Mouse (Mus musculus): ENCODE measurements around the gene Unkl. TPM values are rescaled to one million over a fixed set of nuclear protein-coding genes. Genes with fewer than 3 reads are reported as not detected.

Unkl gene
- total RNA-seq (2022) = 10 to 100 TPM; 18.4 to 36.4 (median 26.2) TPM

DNA sequence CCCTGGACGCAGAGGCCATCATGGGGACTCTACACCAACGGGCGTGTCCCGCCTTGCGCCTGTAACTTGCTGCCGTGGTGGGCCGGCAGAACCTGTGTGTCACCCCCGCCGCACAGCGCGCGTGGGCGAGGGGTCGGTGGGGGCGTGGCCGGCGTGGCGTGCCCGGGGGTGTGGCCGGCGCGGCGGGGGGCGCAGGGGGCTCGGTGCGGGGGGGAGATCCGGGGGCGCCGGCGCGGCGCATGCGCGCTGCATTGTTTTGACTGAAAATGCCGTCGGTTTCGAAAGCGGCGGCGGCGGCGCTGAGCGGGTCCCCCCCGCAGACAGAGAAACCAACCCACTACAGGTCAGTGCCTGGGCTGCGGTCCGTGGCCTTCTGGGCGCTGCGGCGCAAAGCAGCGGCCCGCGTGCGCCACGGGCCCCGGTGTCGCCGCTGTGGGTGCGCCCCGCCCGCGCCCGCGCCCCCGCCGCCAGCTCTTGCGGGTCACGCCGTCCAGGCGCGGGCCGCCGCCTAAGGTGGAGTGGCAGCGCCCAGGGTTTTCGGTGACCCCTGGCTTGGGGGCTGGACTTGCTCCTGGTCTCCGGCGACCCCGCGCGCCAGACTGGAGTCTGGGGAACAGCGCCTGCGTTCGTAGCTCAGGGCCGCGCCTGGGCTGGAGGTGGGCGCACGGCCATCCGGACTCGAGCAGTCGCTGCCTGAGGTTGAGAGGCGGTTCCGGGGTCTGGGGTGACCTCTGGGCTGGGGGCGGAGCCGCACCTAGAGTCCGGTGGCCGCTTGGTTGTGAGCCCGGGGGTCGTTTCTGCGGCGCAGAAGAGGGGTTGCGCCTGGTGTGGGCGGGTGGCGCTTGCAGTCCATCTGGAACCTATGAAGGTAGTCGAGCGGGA lies at the start of gene Unkl:
TSS of gene Unkl (plus strand) at position 248 of the 882 bp plus-strand sequence.
- peak; percentile 63 for DNase-seq

DNA sequence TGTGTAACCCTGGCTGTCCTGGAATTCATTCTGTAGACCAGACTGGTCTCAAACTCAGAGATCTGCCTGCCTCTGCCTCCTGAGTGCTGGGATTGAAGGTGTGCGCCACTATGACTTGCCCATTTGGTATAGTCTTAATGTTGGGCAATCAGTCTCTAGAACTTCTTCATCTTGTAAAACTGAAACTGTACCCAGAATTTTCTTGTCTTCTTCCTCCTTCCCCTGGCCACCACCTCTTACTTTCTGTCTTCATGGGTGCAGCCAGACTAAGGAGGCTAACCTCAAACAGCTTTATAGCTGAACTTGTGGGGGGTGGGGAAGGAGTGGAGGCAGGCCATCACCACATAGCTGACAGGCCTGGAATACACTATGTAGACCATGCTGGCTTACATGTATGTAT lies 49.4 kb upstream of the Unkl start:
- DNase-seq = no peak

DNA sequence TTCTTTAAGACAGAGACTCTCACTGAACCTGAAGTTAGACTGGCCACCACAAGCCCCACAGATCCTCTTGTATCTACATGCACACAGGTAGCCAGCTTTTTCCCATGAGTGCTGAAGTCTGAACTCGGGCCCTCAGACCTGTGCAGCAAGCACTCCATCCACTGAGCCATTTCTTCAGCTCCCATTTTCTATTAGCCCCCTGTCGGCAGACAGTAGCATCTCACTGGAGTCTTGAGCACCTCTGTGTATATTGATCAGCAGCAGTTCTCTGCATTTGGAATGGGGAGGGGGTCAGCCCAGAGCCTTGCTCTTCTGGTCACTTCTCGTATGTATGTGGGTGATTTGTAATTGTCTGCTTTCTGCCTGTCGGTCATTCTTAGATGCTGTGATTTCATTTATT lies 48.2 kb upstream of the Unkl start:
- DNase-seq = no peak

DNA sequence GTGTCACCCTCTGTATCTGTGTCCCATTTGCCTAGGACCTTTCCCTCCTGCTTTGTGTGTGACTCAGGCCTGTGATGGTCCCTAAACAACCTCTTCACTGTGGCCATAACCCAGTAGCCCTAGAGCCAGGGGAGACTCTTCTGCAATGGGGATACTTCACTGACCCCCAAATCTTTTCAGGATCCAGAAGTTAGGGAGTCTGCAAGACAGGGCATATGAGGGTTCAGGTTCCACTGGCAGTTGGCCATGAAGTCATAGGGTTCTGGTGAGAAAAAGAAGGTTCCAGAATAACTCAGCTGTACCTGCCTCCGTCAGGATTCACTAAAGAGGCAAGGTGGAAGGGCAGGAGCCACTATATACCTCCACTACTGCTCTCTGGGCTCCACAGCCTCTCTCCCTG lies 26.0 kb upstream of the Unkl start, which contains the start of gene Ccdc154:
TSS of gene Ccdc154 (plus strand) at position 301 of the 400 bp plus-strand sequence.
- no peak for DNase-seq

DNA sequence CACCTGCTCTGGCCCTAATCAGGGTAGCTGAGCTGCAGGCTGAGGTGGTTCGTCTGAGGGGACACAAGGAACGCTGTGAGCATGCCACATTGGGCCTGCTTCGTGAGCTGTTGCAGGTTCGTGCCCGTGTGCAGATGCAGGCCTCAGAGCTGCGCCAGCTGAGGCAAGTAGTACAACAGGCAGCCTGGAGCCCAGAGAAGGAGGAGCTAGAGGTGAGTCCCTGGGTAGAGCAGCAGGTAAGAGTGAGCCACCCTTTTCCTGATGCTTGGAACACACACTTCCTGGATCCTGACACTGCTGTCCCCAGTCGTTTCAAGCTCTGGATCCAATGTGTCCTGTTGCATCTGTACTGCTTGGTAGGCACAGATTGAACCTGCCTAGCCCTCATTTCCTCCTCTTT lies 24.8 kb upstream of the Unkl start:
- DNase-seq = no peak

DNA sequence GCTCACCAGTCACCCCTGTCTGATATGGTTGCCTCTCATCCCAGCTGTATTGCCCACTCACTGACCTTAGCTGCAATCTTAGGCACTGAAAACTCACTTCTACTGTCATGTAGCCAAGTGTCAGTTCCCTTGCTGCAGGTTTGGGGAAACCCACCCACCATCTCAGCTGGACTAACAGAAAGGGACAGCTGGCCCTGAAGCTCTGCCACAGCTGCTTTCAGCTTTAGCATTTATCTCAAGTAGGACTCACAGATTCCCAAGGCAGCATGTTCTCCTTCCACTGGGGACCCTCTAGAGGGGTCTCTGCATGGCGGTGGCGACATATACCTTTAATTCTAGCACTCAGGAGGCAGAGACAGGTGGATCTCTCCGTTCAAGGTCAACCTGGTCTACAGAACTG lies 23.4 kb upstream of the Unkl start:
- DNase-seq = no peak

DNA sequence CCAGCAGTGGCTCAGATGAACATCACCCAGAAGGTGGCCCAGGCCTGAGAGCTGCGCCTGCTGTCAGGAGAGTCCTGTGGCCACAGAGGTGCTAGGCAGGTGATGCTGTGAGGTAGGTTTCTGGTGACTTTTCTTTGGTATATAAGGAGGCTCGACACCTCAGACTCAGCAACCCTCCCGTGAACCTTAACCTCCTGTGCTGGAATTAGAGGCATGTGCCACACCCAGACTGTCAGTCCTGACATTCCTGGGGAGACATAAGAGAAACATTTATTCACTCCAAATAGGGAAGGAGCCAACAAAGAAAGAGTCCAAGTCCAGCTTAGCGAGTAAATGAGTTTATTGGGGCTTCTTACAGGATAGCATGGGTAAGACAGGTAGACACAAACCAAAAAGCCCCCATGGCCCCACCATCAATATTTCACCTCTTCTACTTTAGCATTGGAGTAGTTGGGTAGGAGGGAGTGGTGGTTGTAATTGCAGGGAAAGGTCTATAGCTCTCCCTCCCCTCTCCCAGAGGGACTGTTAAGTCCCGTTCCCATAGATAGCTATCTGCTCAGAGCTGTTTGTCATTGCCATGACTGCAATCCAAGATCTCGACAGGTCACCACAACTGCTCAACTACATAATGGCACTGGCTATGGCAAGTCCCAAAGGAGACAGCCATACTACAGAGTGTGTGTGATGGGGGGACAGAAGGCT lies 22.1 kb upstream of the Unkl start:
- DNase-seq = no peak

DNA sequence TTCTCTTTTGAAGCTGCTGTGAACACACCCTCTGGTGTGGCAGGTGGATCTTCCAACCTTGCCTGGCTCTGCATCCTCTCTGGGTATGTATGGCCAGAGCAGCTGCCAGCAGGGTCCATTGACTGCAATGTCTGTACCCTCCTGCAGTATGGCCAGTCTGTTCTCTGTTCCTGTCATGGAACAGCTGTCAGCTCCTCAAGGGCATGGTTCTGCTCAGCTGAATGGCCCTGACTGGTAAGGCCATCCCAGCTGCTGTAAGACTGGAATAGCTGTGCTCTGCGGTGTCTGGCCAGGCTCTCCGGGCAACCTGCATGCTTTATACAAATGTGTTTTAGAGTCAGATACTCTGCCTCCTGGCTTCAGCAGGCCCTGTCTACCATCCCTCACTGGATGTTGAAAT lies 18.5 kb upstream of the Unkl start:
- no peak for DNase-seq

DNA sequence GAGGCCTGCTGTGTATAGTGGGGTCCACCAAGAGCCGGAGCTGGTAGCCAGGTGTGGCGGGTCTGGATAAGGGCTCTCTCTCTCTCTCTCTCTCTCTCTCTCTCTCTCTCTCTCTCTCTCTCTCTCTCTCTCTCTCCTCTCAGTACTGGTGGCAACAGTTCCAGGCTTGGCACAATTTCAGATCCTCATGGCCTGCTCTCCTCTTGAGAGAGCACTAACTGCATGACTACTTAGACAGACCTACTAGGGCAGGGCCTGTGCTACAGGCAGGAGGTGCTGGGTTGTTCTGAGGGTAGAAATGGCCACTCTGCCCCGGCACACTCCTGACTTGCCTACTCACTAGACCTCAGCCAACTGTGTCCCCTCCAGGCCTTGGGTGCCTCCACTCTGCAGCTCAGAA lies 15.6 kb upstream of the Unkl start:
- no peak for DNase-seq

DNA sequence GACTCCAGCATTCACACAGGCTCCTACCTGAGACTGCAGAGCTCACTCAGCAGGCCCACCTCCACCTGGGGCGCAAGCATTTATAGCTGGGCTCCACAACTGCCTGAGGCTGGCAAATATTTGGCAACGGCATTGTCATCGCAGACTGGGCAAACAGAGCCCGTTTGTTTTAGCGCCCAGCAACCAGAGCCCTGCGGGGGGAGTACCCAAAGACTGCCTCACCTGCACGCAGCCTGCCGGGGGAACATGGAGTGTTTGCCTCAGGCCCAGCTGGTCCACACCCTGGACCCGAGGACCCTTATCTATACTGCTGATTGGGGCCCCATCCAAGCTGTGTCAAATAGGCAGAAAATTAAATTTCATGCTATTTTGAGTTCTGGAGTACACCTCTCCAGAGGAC lies 12.8 kb upstream of the Unkl start, which contains the start of gene Gm38655:
TSS of gene Gm38655 (minus strand) at position 61 of the 400 bp plus-strand sequence.
- DNase-seq = no peak

DNA sequence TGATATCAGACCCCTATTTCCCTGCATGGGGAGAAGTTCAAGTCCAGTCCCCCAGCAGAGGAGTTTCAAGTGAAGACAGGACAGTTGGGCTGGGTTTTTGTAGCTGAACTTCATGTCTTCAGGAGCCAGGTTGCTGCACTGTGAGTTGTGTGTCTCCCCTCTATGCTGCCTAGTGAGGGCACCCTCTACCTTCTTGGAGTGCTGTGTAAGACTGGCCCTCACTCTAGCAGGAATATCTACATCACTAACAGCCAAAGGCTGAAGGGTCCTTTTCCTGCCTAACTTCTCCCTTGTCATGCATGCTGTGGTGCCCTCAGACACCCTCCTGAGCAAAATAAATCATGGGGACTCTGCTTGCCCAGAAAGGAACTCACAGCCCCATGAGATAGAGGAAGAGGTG lies 5.0 kb upstream of the Unkl start:
- no peak for DNase-seq

DNA sequence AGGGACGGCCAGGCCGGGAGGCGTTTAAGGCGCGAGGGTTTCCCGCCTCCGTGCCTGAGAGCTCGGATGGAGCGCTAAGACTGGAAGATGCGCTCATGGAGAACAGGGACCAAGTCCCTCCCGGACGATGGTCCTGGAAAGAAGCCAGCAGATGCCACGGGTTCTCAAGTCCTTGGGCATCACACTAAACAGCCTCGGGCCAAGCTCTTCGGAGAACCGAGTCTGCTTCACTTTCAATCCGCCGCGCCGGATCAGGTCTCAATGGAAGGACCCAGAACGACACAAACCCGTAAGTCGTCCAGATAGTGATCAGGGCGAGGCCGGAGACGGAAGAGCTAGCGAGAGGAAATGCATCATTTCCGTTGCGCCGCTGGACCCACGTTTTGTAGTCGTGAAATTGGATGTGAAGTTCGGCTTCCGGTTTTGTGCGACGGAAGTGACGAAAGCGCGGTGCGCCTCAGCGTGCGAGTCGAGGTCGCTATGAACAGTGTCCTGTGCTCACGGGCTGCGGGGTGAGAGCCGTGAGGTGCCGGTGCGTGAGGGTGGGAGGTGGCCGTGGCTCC lies 4.0 kb upstream of the Unkl start, which contains the start of gene BC003965:
TSS of gene BC003965 (plus strand) at position 426 of the 563 bp plus-strand sequence.
- peak; percentile 97 for DNase-seq

DNA sequence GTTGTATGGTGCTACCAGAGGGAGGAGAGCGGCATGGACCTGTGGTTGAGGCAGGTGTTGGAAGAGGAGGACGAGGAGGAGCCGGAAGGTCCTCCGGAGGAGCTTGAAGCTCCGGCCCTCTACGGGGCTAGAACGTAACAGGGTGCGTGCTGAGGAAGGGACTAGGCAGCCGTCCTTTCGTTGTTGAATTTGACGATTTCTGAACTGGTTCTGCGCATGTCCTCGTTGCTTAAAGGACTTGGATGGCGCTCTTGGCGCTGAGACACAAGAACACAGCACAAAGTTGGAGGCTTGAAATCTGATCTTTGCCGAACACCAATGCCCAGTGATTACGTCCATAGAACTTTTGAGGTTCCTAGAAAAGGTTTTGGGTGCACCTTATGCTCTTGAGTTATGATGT lies 3.2 kb upstream of the Unkl start:
- no peak for DNase-seq

DNA sequence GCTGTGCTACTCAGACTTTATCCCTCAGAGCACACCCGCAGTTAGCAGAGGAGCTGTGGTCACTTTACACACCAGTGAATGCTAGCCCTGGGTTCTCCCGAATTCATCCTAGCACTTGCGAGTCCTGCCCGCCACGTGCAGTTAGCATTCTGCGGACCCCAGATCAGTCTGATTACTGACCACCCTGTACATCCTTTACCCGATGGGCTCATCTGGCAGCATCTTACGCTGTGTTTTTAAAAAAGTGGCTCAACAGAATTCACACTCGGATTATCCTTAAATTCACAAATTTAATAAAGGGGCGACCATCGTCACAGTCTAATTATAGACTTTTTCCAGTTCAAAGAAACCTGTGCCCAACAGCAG lies 430 bp upstream of the Unkl start:
- DNase-seq = no peak

DNA sequence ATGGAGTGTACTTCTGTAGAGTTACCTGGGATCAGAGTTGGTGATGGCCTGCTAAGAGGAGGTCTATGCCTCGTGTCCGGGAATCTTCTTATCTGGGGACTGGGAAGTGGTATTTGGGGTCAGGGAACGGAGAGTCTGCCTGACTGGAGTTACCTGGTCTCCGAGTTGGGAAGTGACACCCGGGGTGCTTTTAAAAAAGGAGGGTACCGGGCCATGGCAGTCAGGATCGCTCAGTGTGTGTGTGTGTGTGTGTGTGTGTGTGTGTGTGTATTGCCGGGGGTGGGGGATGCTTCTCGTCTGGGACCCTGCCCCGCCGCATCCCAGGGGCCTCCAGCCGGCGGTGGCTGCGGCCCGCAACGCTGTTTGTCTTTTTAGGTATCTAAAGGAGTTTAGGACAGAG lies 894 bp downstream of the Unkl start:
- DNase-seq = no peak

DNA sequence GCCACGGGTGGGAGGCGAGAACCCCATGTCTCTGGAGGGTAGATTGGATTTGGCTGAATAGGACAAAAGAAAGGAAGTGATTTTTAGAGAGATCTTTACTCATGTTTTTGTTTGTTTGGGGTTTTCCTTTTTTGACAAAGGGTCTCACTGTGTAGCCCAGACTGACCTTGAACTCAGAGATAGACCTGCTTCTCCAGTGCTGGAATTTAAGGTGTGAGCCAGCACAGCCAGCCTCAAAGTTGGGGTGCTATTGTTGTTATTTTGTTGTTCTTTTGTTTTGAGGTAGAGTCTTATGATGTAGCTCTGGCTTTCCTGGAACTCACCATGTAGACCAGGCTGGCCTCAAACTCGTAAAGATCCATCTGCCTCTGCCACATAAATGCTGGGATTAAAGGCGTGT lies 14.2 kb downstream of the Unkl start:
- no peak for DNase-seq

DNA sequence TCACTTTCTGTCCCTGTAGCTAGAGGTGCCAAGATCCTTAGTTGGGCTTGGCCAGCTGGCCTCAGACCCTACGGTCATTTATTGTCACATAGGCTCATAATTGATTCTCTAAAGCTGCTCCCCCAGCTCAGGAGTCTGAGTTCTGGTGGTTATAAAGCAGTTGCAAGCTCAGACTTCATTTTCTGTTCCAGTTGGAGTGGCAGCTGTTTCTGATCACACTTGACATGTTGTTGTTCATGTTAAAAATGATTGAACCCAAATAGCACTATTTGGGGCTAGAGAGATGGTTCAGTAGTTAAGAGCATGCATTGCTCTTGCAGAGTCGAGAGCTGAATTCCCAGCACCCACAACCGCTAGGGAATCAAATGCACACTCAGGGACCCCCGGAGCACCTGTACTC lies 21.8 kb downstream of the Unkl start:
- DNase-seq = no peak

DNA sequence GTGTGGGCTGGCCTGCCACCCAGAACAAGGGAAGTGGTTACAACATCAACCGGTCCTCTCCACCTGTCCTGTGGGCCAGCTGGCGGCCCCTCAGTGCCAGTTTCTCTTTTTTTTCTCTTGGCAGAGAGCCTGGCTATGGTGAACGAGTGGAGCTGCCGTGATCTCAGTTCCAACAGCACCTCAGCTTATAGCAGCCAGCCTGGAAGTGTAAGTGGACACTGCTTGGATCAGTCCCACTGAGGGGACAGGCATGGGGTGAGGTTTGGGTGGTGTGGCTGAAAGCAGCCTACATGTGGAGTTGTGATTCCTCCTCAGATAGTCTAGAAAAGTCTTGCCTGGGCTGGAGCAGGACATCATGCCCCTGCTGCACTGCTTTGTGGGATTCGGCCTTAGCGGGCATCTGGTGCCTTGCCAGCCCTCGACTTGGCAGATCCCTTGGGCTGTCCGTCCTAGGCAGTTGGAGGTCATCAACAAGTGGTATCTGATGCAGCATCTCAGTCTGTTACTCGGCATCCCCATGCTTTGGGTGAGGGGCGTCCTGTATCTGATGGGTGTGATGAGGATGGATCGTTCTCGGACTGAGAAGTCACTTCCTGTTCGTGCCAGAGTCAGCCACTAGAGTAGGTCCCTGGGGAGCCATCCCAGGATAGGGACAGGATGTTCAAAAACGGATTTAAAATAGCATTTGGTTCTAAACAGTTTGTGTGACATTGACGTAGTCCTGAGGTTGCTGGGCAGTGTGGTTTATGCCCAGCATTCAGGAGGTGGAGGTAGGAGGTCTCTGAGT lies 22.7 kb downstream of the Unkl start:
- no peak for DNase-seq

DNA sequence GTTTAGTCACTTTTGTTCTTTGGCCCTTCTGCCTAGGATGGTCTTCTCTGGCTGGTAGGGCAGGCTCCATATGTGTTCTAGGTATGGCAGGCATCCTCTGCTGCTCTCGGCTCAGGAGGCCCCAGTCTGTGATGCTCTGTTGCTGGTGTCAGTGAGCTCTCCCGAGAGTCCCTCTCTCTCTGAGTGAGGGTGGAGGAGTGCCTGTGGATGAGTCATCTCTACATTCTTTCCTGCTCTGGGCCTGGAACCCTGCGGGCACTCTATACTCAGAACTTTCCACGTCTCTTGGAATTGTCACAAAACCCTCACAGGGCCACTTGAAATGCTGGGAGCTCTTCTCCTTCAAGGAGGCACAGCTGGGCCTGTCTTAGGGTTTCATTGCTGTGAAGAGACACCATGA lies 23.5 kb downstream of the Unkl start:
- DNase-seq = no peak

DNA sequence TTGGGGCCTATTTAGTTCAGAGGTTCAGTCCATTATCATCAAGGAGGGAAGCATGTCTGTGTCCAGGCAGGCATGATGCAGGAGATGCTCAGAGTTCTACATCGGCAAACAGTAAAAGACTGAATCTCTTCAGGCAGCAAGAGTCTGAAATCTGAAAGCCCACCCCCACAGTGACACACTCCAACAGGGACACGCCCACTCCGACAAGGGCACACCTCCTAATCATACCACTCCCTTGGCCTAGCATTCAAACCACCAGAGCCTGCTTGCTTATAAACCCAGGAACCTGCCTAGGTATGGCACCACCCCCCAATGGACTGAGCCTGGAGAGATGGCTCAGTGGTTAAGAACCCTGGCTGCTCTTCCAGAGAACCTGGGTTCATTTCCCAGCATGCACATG lies 27.2 kb downstream of the Unkl start:
- DNase-seq = no peak

DNA sequence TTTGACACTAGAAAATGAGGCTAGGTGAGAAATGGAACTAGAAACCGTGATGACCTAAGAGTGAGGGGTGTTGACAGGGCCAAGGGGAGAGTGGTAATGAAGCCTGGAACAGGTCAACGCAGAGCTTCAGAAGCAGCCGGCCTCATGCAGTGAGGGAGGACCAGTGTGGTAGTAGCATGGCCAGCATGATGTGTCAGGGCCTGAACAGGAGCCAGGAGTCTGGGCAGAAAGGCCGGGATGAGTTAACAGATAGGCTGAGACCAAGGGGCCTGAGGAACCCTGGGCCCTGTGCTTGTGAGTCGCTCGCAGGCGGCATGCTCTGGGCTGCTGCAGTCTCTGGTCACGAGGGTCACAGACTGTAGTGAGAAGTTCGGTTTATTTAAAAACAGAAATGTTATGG lies 30.8 kb downstream of the Unkl start:
- DNase-seq = no peak

DNA sequence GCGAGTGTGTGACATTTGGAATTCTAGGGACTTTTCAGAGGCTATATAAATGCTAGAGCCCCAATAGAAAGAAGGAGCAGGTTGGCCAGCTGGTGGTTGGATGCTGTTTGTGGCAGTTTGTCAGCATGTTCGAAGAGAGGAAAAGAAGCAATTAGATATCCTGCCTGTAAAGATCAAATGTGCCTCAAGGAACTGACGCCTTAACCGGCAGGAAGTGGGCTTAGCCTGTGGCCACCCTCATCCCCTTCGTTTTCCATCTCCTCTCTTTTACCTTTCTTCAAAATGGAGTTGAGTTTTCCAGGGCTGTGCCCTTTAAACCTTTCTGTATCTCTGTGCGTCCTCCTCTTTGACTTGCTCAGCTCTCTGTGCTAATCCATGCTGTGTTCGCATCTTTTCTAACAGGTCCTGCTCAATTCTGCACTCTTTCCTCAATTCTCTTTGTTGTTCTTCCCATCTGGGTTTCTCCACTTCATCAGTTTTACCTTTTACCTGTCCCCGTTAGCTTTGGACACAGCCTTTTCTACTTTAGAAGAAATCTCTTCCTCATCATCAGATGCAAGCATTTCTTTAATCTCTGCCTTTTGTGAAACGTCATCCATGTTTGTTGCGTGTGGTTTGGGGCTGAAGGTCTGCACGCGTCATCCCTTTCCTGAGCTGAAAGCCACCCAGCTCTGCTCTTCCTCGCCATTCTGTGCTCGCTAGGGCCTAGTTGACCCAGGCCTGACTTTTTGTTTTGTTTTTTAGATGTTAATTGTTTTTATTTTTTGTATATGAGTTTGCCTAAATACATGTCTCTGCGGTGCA lies 31.5 kb downstream of the Unkl start:
- no peak for DNase-seq

Measured in adrenal gland, adult 8-10 months (tissue).